Mouse (Mus musculus): ENCODE measurements around the gene Nat8.
"Not testable (repeated sequence)": the region's sequence is repeated elsewhere in the genome, so short reads cannot be mapped to it uniquely, and the experiment has no call there.

- TF ChIP-seq EP300 (optimal IDR thresholded peaks at IDR 0.05); CTCF (IDR thresholded peaks at IDR 0.05; ENCODE audit: low read depth): not testable (repeated sequence)
These were observed 21.4 kb downstream of the Nat8 start for GRCm38 (mm10) chr6:85810514-85810913.
